Mouse (Mus musculus) embryonic facial prominence, embryonic 15.5 days (tissue): ENCODE results near the gene Zfp52. TPM values are rescaled to one million over a fixed set of nuclear protein-coding genes. Genes with fewer than 3 reads are reported as not detected.

Experiments used
- ATAC-seq: fragments of 200-750 bp; cut with Nextera tagmentation; 2 replicates; pipeline ENCODE4 v1.8.0; 2017; ENCODE audit warnings: low read depth, moderate TSS enrichment; ENCODE audit not compliant: insufficient number of reproducible peaks, low FRiP score, low TSS enrichment
- H3K27ac ChIP-seq: fragments of 300-500 bp; sonication (generic); replicated peaks from 2 replicates; pipeline ENCODE4 v1.5.1; 2015; ENCODE audit warnings: mild to moderate bottlenecking, inconsistent platforms
- H3K27me3 ChIP-seq: fragments of 300-500 bp; sonication (generic); 2 replicates; pipeline ENCODE4 v1.6.1; 2015; ENCODE audit warnings: inconsistent platforms
- H3K36me3 ChIP-seq: fragments of 300-500 bp; sonication (generic); 2 replicates; pipeline ENCODE4 v1.6.1; 2015; ENCODE audit warnings: mild to moderate bottlenecking, inconsistent platforms
- H3K4me1 ChIP-seq: fragments of 300-500 bp; sonication (generic); 2 replicates; pipeline ENCODE4 v1.6.1; 2015; ENCODE audit warnings: inconsistent platforms
- H3K4me2 ChIP-seq: fragments of 300-500 bp; sonication (generic); replicated peaks from 2 replicates; pipeline ENCODE4 v1.6.1; 2015; ENCODE audit warnings: mild to moderate bottlenecking, inconsistent platforms
- H3K4me3 ChIP-seq: fragments of 300-500 bp; sonication (generic); replicated peaks from 2 replicates; pipeline ENCODE4 v1.5.1; 2015; ENCODE audit warnings: mild to moderate bottlenecking, inconsistent platforms
- H3K9ac ChIP-seq: fragments of 300-500 bp; sonication (generic); 2 replicates; pipeline ENCODE4 v1.6.1; 2015; ENCODE audit warnings: inconsistent platforms
- H3K9me3 ChIP-seq: fragments of 300-500 bp; sonication (generic); replicated peaks from 2 replicates; pipeline ENCODE4 v1.6.1; 2016; ENCODE audit warnings: inconsistent platforms
- WGBS: fragments of 180-500 bp; shearing (Covaris S2); methylation state at CpG from one replicate; pipeline ENCODE4 v1.1.7; 2015; 5-methylcytosine and 5-hydroxymethylcytosine counted together
- polyA plus RNA-seq: library from polyadenylated mRNA; unstranded; fragments of >200 nt; fragmentation: Nextera tagmentation; extraction: Ambion mirVana; gene quantifications from 2 replicates; pipeline ENCODE4 v1.2.1, GENCODE M21; 2015

Gene Zfp52
- 5.0 and 5.4 TPM in 2 replicates for polyA plus RNA-seq

GRCm38 (mm10) chr17:21535096-21536001, at the start of gene Zfp52:
Zfp52 (plus strand) TSS chr17:21535539.
- Histone ChIP-seq H3K9me3 (no peaks in the 10 kb centered on the region), H3K27ac (peak within 1 kb of the TSS; percentile 70), H3K36me3 (no peaks in the 10 kb centered on the region)

GRCm38 (mm10) chr17:21488760-21489499, 46.4 kb upstream of the Zfp52 start, which contains the start of gene Zfp53:
Zfp53 (plus strand) TSS chr17:21488998.
- no peaks in the 10 kb centered on the region for H3K9me3 ChIP-seq
- peak within 1 kb of the TSS; percentile 90 for H3K4me3 ChIP-seq
- H3K27ac ChIP-seq, result peak within 1 kb of the TSS; percentile 84
- H3K27me3 ChIP-seq, result no peaks in the 10 kb centered on the region
- peaks cover 8% of the 10 kb centered on the region; the same call in 1 of the 2 replicates for H3K36me3 ChIP-seq
- WGBS, result 1% methylated on average over 34 of the region's 34 CpGs
- H3K9ac ChIP-seq, result peak within 1 kb of the TSS; percentile 72
- H3K4me1 ChIP-seq, result no peaks in the 10 kb centered on the region
- peak; percentile 100 for ATAC-seq
- peak within 1 kb of the TSS; percentile 69 for H3K4me2 ChIP-seq

More at GRCm38 (mm10) chr17:21535096-21536001, at the start of gene Zfp52:
- no peaks in the 10 kb centered on the region for H3K27me3 ChIP-seq
- peak; percentile 86 for ATAC-seq
- peak within 1 kb of the TSS; percentile 59 for H3K4me3 ChIP-seq
- peak within 1 kb of the TSS; percentile 31 for H3K9ac ChIP-seq
- H3K4me2 ChIP-seq, result peak within 1 kb of the TSS; percentile 76
- H3K4me1 ChIP-seq, result peaks cover 19% of the 10 kb centered on the region
- 1% methylated on average over 21 of the region's 21 CpGs for WGBS

DNA sequence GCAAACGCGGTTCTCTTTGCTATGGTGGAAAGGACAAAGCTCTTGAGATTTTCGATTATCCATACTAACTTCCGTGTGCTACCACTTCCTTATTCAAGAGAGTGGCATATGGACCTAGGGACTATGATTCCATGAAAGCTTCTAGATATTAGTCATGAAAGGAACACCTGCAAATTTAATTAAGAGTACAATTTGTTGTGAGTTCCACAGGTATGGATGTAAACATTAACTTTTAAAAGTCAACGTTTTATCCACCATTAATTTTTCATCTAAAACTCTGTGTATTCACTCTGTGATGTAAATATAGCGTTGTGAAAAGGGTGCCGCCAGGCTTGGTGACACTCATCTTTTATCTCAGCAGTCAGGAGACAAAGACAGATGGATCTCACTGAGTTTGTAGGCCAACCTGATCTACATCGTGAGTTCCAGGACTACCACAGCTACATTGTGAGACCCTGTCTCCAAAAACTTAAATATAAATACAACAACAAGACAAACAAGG, 45.8 kb upstream of the Zfp52 start:
- Histone ChIP-seq H3K4me3 (peak overlapping the region; percentile 90), H3K9me3 (no peaks in the 10 kb centered on the region), H3K4me2 (peak overlapping the region; percentile 69), H3K27ac (0 out of 2 replicates have a peak overlapping the region, but pooled peaks have one; percentile 84), H3K36me3 (peaks cover 9% of the 10 kb centered on the region; the same call in 1 of the 2 replicates), H3K27me3 (no peaks in the 10 kb centered on the region), H3K9ac (peak overlapping the region; percentile 72; the same call in 1 of the 2 replicates), H3K4me1 (no peaks in the 10 kb centered on the region)
- ATAC-seq, result no peak
- WGBS, result 19% methylated on average over 8 of the region's 8 CpGs

- WGBS, result 75% methylated on average over 1 of the region's 1 CpGs
Measured at GRCm38 (mm10) chr17:21501365-21501764, 34.0 kb upstream of the Zfp52 start.

GRCm38 (mm10) chr17:21504524-21504923, 30.8 kb upstream of the Zfp52 start:
- no peaks in the 10 kb centered on the region for H3K27me3 ChIP-seq

More at GRCm38 (mm10) chr17:21501365-21501764, 34.0 kb upstream of the Zfp52 start:
- H3K4me1 ChIP-seq, result no peaks in the 10 kb centered on the region
- no peak overlapping the region for H3K4me3 ChIP-seq
- peaks cover 8% of the 10 kb centered on the region for H3K36me3 ChIP-seq
- no peaks in the 10 kb centered on the region for H3K9me3 ChIP-seq
- ATAC-seq, result no peak
- H3K9ac ChIP-seq, result no peak overlapping the region
- no peaks in the 10 kb centered on the region for H3K27me3 ChIP-seq
- no peak overlapping the region for H3K4me2 ChIP-seq
- no peak overlapping the region for H3K27ac ChIP-seq

DNA sequence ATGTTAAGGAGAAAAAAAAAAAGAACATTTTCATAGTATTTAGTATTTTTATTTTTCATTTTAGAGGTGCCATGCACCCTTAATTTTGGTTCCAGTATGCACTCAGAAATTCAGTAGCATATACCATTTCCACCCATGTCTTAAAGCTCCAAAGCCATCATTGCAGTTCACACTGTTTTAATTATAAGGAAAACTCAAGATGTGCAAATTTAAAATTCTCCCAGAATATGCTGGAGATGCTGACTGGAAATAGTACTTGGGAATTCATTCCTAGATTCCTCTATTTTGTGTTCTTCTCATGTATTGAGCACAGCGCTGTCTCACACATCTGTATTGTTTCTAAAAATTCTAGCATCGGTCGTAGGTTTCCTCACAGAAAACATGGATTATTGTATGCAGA, 29.1 kb upstream of the Zfp52 start:
- H3K4me2 ChIP-seq, result no peak overlapping the region
- H3K36me3 ChIP-seq, result peaks cover 15% of the 10 kb centered on the region
- H3K27ac ChIP-seq, result no peak overlapping the region
- H3K4me3 ChIP-seq, result no peak overlapping the region
- WGBS, result 98% methylated on average over 3 of the region's 3 CpGs
- no peaks in the 10 kb centered on the region for H3K27me3 ChIP-seq
- H3K4me1 ChIP-seq, result no peaks in the 10 kb centered on the region
- H3K9me3 ChIP-seq, result no peaks in the 10 kb centered on the region
- no peak for ATAC-seq
- H3K9ac ChIP-seq, result no peak overlapping the region

More at GRCm38 (mm10) chr17:21504524-21504923, 30.8 kb upstream of the Zfp52 start:
- no peak for ATAC-seq
- Histone ChIP-seq H3K36me3 (peaks cover 15% of the 10 kb centered on the region), H3K4me3 (no peak overlapping the region), H3K4me2 (no peak overlapping the region), H3K27ac (no peak overlapping the region), H3K4me1 (no peaks in the 10 kb centered on the region), H3K9ac (no peak overlapping the region), H3K9me3 (no peaks in the 10 kb centered on the region)
- 91% methylated on average over 1 of the region's 1 CpGs for WGBS

- no peak overlapping the region for H3K4me3 ChIP-seq
- ATAC-seq, result no peak
- H3K4me1 ChIP-seq, result no peaks in the 10 kb centered on the region
- no peak overlapping the region for H3K9ac ChIP-seq
- H3K36me3 ChIP-seq, result peaks cover 15% of the 10 kb centered on the region; the same call in 1 of the 2 replicates
- no peak overlapping the region for H3K27ac ChIP-seq
- no peaks in the 10 kb centered on the region for H3K9me3 ChIP-seq
- H3K4me2 ChIP-seq, result no peak overlapping the region
- no peaks in the 10 kb centered on the region for H3K27me3 ChIP-seq
Measured at GRCm38 (mm10) chr17:21509756-21510155, 25.6 kb upstream of the Zfp52 start.

- 1% methylated on average over 8 of the region's 8 CpGs for WGBS
- H3K9me3 ChIP-seq, result no peaks in the 10 kb centered on the region
- H3K4me3 ChIP-seq, result peak overlapping the region; percentile 60; the same call in 1 of the 2 replicates
- H3K27me3 ChIP-seq, result no peaks in the 10 kb centered on the region
- H3K36me3 ChIP-seq, result no peaks in the 10 kb centered on the region
- H3K4me2 ChIP-seq, result peak overlapping the region; percentile 77
- no peak for ATAC-seq
- peaks cover 8% of the 10 kb centered on the region; the same call in 1 of the 2 replicates for H3K4me1 ChIP-seq
- H3K27ac ChIP-seq, result peak overlapping the region; percentile 97
- H3K9ac ChIP-seq, result 0 out of 2 replicates have a peak overlapping the region, but pooled peaks have one; percentile 71
Measured at GRCm38 (mm10) chr17:21515403-21516105, 19.8 kb upstream of the Zfp52 start.

DNA sequence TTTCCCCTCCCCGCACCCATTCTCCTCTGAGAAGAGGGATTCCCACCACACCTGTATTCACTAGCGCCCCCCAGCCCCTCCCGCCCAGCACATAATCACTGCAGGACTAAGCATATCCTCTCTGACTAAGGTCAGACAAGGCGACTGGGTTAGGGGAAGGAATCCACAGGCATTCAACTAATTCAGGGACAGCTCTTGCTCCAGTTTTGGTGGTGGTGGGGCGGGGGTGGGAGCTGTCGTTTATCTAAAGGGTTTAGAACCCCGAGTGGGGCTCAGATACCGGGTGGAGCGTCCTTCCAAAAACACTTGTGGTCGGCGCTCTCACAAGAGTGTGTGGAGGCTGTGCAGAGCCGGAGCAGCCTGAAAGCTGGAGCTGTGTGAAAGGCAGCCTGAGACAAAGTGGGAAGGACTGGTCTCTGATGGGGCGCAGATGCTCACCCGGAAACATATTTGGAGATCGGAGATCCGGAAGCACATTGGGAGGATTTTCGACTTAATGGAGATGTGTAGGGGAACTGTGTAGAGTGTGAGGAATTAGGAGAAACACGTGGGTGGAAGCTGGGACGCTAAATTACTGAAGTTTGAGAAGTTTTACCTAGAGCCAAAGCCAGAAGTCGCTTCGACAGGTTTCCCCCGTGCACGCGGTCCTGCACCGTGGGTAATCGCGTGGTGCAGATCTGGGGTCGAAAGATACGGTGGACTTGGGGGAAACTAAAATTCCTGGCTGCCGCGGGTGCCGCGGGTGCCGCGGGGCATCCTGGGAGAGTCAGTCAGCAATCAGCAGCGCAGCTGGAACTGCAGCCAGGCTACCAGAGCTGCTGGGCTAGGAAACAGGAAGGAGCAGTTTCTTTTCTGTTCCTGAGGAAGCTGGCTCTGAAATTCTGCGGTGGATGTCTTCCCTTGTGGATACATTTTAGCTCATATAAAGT, 18.9 kb upstream of the Zfp52 start:
- ATAC-seq, result peak; percentile 89
- Histone ChIP-seq H3K9me3 (no peaks in the 10 kb centered on the region), H3K4me1 (peaks cover 8% of the 10 kb centered on the region; the same call in 1 of the 2 replicates), H3K36me3 (no peaks in the 10 kb centered on the region), H3K27me3 (no peaks in the 10 kb centered on the region), H3K27ac (peak overlapping the region; percentile 97), H3K4me2 (peak overlapping the region; percentile 77), H3K9ac (peak overlapping the region; percentile 71), H3K4me3 (peak overlapping the region; percentile 60)
- WGBS, result under 1% methylated on average over 37 of the region's 37 CpGs
